Mouse (Mus musculus) myocyte (in vitro differentiated cells): ENCODE measurements around the gene Ccdc114. TPM values are rescaled to one million over a fixed set of nuclear protein-coding genes. Genes with fewer than 3 reads are reported as not detected.

Source experiments
- H3K27me3 ChIP-seq: one replicate; pipeline ENCODE4 v1.6.1; 2011; ENCODE audit not compliant: control insufficient read depth, insufficient read depth, insufficient read length
- H3K36me3 ChIP-seq: one replicate; pipeline ENCODE4 v1.6.1; 2011; ENCODE audit not compliant: control insufficient read depth, insufficient read depth
- H3K4me2 ChIP-seq: one replicate; pipeline ENCODE4 v1.6.1; 2011; ENCODE audit warnings: low read depth, control low read depth
- H3K4me3 ChIP-seq: one replicate; pipeline ENCODE4 v1.5.1; 2011; ENCODE audit warnings: mild to moderate bottlenecking, control low read depth, moderate library complexity
- H3K79me2 ChIP-seq: one replicate; pipeline ENCODE4 v1.6.1; 2011; ENCODE audit not compliant: control insufficient read depth, insufficient read depth
- H3ac ChIP-seq: one replicate; pipeline ENCODE4 v1.6.1; 2011; ENCODE audit not compliant: control insufficient read depth, insufficient read length
- CEBPB ChIP-seq: IDR thresholded peaks from 2 replicates; pipeline ENCODE4 v1.6.1; 2011; ENCODE audit warnings: mild to moderate bottlenecking, moderate library complexity; ENCODE audit not compliant: poor library complexity, insufficient read depth, severe bottlenecking
- E2F4 ChIP-seq: IDR thresholded peaks from one replicate; pipeline ENCODE4 v1.6.1; 2011; ENCODE audit warnings: mild to moderate bottlenecking, control low read depth, moderate library complexity; ENCODE audit not compliant: insufficient read depth
- MAX ChIP-seq: IDR thresholded peaks from one replicate; pipeline ENCODE4 v1.6.1; 2011; ENCODE audit warnings: low read depth, mild to moderate bottlenecking, control low read depth
- MYOD1 ChIP-seq, 3 experiments: IDR thresholded peaks; one replicate each; pipeline ENCODE4 v1.6.1; 2011; ENCODE audit warnings: control low read depth in 2 of 3, low read depth in 2 of 3, mild to moderate bottlenecking in 2 of 3, moderate library complexity in 1 of 3; ENCODE audit not compliant: insufficient read length in 2 of 3, control insufficient read depth in 1 of 3
- MYOG ChIP-seq, 3 experiments: IDR thresholded peaks; one replicate each; pipeline ENCODE4 v1.6.1; 2011; ENCODE audit warnings: control low read depth in 2 of 3, low read depth in 2 of 3, mild to moderate bottlenecking in 2 of 3; ENCODE audit not compliant: insufficient read length in 2 of 3, control insufficient read depth in 1 of 3, insufficient read depth in 1 of 3
- POLR2A ChIP-seq: IDR thresholded peaks from one replicate; pipeline ENCODE4 v1.6.1; 2011; ENCODE audit warnings: low read depth, mild to moderate bottlenecking, control low read depth, moderate library complexity; ENCODE audit not compliant: insufficient read length
- POLR2AphosphoS2 ChIP-seq: IDR thresholded peaks from one replicate; pipeline ENCODE4 v1.6.1; 2011; ENCODE audit warnings: low read depth, control low read depth; ENCODE audit not compliant: insufficient read length
- REST ChIP-seq: IDR thresholded peaks from one replicate; pipeline ENCODE4 v1.6.1; 2011; ENCODE audit warnings: mild to moderate bottlenecking, control low read depth, moderate library complexity; ENCODE audit not compliant: insufficient read depth, insufficient read length
- SRF ChIP-seq: IDR thresholded peaks from one replicate; pipeline ENCODE4 v1.6.1; 2011; ENCODE audit warnings: low read depth; ENCODE audit not compliant: control insufficient read depth, insufficient read length
- TCF12 ChIP-seq: IDR thresholded peaks from one replicate; pipeline ENCODE4 v1.6.1; 2011; ENCODE audit warnings: mild to moderate bottlenecking, control low read depth; ENCODE audit not compliant: poor library complexity, insufficient read depth, severe bottlenecking
- TCF3 ChIP-seq: IDR thresholded peaks from one replicate; pipeline ENCODE4 v1.6.1; 2011; ENCODE audit warnings: low read depth, control low read depth; ENCODE audit not compliant: insufficient read length
- polyA plus RNA-seq: library from polyadenylated mRNA; unstranded; fragments of >200 nt; fragmentation: generic; extraction: Trizol; gene quantifications from one replicate; pipeline ENCODE4 v1.2.1, GENCODE M21; 2012; ENCODE audit warnings: missing spikeins

The Ccdc114 gene
- polyA plus RNA-seq, 1 experiment = 1.0 TPM

DNA sequence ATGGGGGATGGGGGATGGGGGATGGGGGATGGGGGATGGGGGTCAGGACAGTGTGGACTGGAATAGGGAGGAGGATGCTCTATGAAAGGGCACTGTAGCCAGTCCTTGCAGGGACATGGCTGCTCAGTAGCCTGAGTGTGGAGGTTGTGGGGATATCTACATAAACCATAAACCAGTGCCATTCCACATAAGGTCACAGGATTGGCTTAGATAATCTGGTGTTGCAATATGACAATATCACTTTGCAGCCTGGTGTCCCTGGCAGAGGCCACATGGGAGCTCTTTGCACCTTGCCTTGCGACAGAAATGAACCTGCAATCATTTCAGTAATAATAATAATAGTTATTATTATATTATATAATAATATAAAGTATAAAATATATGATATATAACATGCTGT lies 64.5 kb downstream of the Ccdc114 start:
- H3K4me2 ChIP-seq = no peak overlapping the region
- H3K27me3 ChIP-seq = peaks cover 28% of the 10 kb centered on the region
- H3K36me3 ChIP-seq = no peaks in the 10 kb centered on the region
- no peak overlapping the region for H3K4me3 ChIP-seq
- no peak for TF ChIP-seq MAX
- TF ChIP-seq CEBPB = no peak
- TF ChIP-seq TCF12 = no peak
- TF ChIP-seq POLR2A = no peak
- no peak for TF ChIP-seq MYOD1 (IDR thresholded peaks at IDR 0.05; ENCODE audit: control insufficient read depth in 1 of 3, insufficient read length in 2 of 3, low read depth in 2 of 3)
- no peak for TF ChIP-seq TCF3
- no peak for TF ChIP-seq MYOG (IDR thresholded peaks at IDR 0.05; ENCODE audit: control insufficient read depth in 1 of 3, insufficient read depth in 1 of 3, insufficient read length in 2 of 3, low read depth in 2 of 3)
- TF ChIP-seq SRF = no peak
- TF ChIP-seq REST = no peak
- no peak for TF ChIP-seq POLR2AphosphoS2
- no peak for TF ChIP-seq E2F4
- no peaks in the 10 kb centered on the region for H3K79me2 ChIP-seq
- no peak overlapping the region for H3ac ChIP-seq

DNA sequence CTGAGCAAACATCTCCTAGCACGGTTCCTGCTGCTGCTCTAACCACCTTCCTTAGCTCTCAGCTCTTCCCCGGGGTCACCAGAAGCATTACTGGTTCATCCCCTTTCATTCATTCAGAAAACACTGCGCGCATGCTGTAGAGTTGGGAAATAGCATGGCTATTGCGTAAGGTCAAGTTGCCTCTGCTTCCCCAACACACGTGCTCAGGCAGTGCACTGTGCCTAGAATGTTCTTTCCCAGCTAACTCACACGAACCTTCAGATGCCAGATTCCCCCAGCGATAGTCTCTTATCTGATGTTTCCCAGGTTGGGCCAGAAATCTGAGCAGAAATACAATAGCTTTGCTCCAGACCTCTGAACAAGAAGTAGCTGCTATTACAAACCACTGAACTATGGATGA lies 68.6 kb downstream of the Ccdc114 start:
- Histone ChIP-seq H3K27me3 (peaks cover 25% of the 10 kb centered on the region), H3ac (no peak overlapping the region), H3K4me2 (no peak overlapping the region), H3K4me3 (no peak overlapping the region), H3K79me2 (no peaks in the 10 kb centered on the region), H3K36me3 (no peaks in the 10 kb centered on the region)
- TF ChIP-seq E2F4 (no peak), TCF12 (no peak), SRF (no peak), MAX (no peak), TCF3 (no peak)

Other genes starting within 250 kb of the Ccdc114 start
- 3.6 TPM for gene Ntn5, start 240.1 kb upstream of the Ccdc114 start, polyA plus RNA-seq
- 0.41 TPM for gene Sec1, start 229.7 kb upstream of the Ccdc114 start, polyA plus RNA-seq
- 3.6 TPM for gene Car11, start 224.2 kb upstream of the Ccdc114 start, polyA plus RNA-seq
- gene Dbp, start 219.0 kb upstream of the Ccdc114 start, polyA plus RNA-seq = 26.2 TPM
- gene Rpl18, start 208.6 kb upstream of the Ccdc114 start, polyA plus RNA-seq = 3,224 TPM
- 22.8 TPM for gene Sphk2, start 206.1 kb upstream of the Ccdc114 start, polyA plus RNA-seq
- gene Fam83e, start 202.9 kb upstream of the Ccdc114 start, polyA plus RNA-seq = 0.18 TPM
- gene Spaca4, start 198.3 kb upstream of the Ccdc114 start, polyA plus RNA-seq = not detected
- 0.11 TPM for gene Lmtk3, start 140.3 kb upstream of the Ccdc114 start, polyA plus RNA-seq
- gene Sult2b1, start 139.4 kb upstream of the Ccdc114 start, polyA plus RNA-seq = 0.47 TPM
- gene Cyth2, start 109.5 kb upstream of the Ccdc114 start, polyA plus RNA-seq = 145 TPM
- 0.05 TPM for gene Kcnj14, start 99.3 kb upstream of the Ccdc114 start, polyA plus RNA-seq
- 36.2 TPM for gene Grwd1, start 93.1 kb upstream of the Ccdc114 start, polyA plus RNA-seq
- gene Kdelr1, start 51.3 kb upstream of the Ccdc114 start, polyA plus RNA-seq = 132 TPM
- 0.65 TPM for gene Grin2d, start 45.7 kb upstream of the Ccdc114 start, polyA plus RNA-seq
- gene Syngr4, start 27.4 kb upstream of the Ccdc114 start, polyA plus RNA-seq = 0.23 TPM
- gene Tmem143, start 27.1 kb upstream of the Ccdc114 start, polyA plus RNA-seq = 26.9 TPM
- 409 TPM for gene Emp3, start 2.7 kb upstream of the Ccdc114 start, polyA plus RNA-seq
- not detected for gene Abcc6, start 106.2 kb downstream of the Ccdc114 start, polyA plus RNA-seq
- 79.2 TPM for gene Nomo1, start 109.6 kb downstream of the Ccdc114 start, polyA plus RNA-seq
- 0.46 TPM for gene Kcnj11, start 176.7 kb downstream of the Ccdc114 start, polyA plus RNA-seq